Mouse (Mus musculus): ENCODE data around the gene Zpbp. TPM values are rescaled to one million over a fixed set of nuclear protein-coding genes. Genes with fewer than 3 reads are reported as not detected.

The Zpbp gene
- 1.2 TPM in 2 replicates for polyA plus RNA-seq (2015; fragmentation: Nextera tagmentation; extraction: Ambion mirVana)

GRCm38 (mm10) chr11:11461635-11462560 lies at the start of gene Zpbp, which contains the start of gene Spata48:
Gene Zpbp (minus strand): TSS chr11:11462408.
Gene Spata48 (plus strand): TSS chr11:11462094.
- no peaks in the 10 kb centered on the region for H3K36me3 ChIP-seq (replicated peaks)
- WGBS: 3% methylated on average over 63 of the region's 66 CpGs
- peak within 1 kb of the TSS; percentile 65 for H3K9ac ChIP-seq
- H3K4me2 ChIP-seq: peak within 1 kb of the TSS; percentile 69
- peak; percentile 97 for ATAC-seq (replicated peaks)
- peak within 1 kb of the TSS; percentile 68 for H3K4me3 ChIP-seq
- no peaks in the 10 kb centered on the region for H3K27me3 ChIP-seq (replicated peaks)
- peaks cover 5% of the 10 kb centered on the region; the same call in 1 of the 2 replicates for H3K4me1 ChIP-seq
- H3K27ac ChIP-seq: peak within 1 kb of the TSS; percentile 88
- H3K9me3 ChIP-seq: no peaks in the 10 kb centered on the region

- no peaks in the 10 kb centered on the region for H3K27me3 ChIP-seq (replicated peaks)
- H3K27ac ChIP-seq: no peak overlapping the region
- H3K9me3 ChIP-seq: no peaks in the 10 kb centered on the region
- no peak overlapping the region for H3K9ac ChIP-seq
- H3K4me3 ChIP-seq: no peak overlapping the region
- no peak overlapping the region for H3K4me2 ChIP-seq
- ATAC-seq (replicated peaks): no peak
- no peaks in the 10 kb centered on the region for H3K36me3 ChIP-seq (replicated peaks)
- 82% methylated on average over 2 of the region's 2 CpGs for WGBS
- no peaks in the 10 kb centered on the region for H3K4me1 ChIP-seq
Measured at GRCm38 (mm10) chr11:11509413-11509812, 47.2 kb upstream of the Zpbp start.

GRCm38 (mm10) chr11:11506187-11506586 lies 44.0 kb upstream of the Zpbp start:
- Histone ChIP-seq H3K4me1 (no peaks in the 10 kb centered on the region), H3K9me3 (no peaks in the 10 kb centered on the region), H3K4me2 (no peak overlapping the region), H3K27me3 (replicated peaks) (no peaks in the 10 kb centered on the region), H3K9ac (no peak overlapping the region), H3K4me3 (no peak overlapping the region), H3K27ac (no peak overlapping the region), H3K36me3 (replicated peaks) (no peaks in the 10 kb centered on the region)
- 80% methylated on average over 2 of the region's 2 CpGs for WGBS
- ATAC-seq (replicated peaks): no peak

- Histone ChIP-seq H3K4me3 (no peak overlapping the region), H3K36me3 (replicated peaks) (no peaks in the 10 kb centered on the region), H3K27me3 (replicated peaks) (no peaks in the 10 kb centered on the region), H3K4me2 (no peak overlapping the region), H3K9me3 (no peaks in the 10 kb centered on the region), H3K4me1 (no peaks in the 10 kb centered on the region), H3K27ac (no peak overlapping the region), H3K9ac (no peak overlapping the region)
- 18% methylated on average over 10 of the region's 10 CpGs for WGBS
- ATAC-seq (replicated peaks): no peak
Measured at GRCm38 (mm10) chr11:11499944-11500343, 37.7 kb upstream of the Zpbp start.

- Histone ChIP-seq H3K9ac (no peak overlapping the region), H3K4me2 (no peak overlapping the region), H3K27ac (no peak overlapping the region), H3K4me1 (no peaks in the 10 kb centered on the region), H3K36me3 (replicated peaks) (no peaks in the 10 kb centered on the region), H3K9me3 (no peaks in the 10 kb centered on the region), H3K4me3 (no peak overlapping the region), H3K27me3 (replicated peaks) (no peaks in the 10 kb centered on the region)
- 95% methylated on average over 2 of the region's 2 CpGs for WGBS
- ATAC-seq (replicated peaks): no peak
Measured at GRCm38 (mm10) chr11:11495697-11496096, 33.5 kb upstream of the Zpbp start.

- Histone ChIP-seq H3K27ac (no peak overlapping the region), H3K9ac (no peak overlapping the region), H3K9me3 (no peaks in the 10 kb centered on the region), H3K4me2 (no peak overlapping the region), H3K4me3 (no peak overlapping the region), H3K4me1 (no peaks in the 10 kb centered on the region), H3K36me3 (replicated peaks) (no peaks in the 10 kb centered on the region), H3K27me3 (replicated peaks) (no peaks in the 10 kb centered on the region)
- 61% methylated on average over 5 of the region's 5 CpGs for WGBS
- no peak for ATAC-seq (replicated peaks)
Measured at GRCm38 (mm10) chr11:11492044-11492443, 29.8 kb upstream of the Zpbp start.

- no peak overlapping the region for H3K4me2 ChIP-seq
- no peaks in the 10 kb centered on the region for H3K27me3 ChIP-seq (replicated peaks)
- H3K4me1 ChIP-seq: no peaks in the 10 kb centered on the region
- H3K9me3 ChIP-seq: no peaks in the 10 kb centered on the region
- no peak overlapping the region for H3K4me3 ChIP-seq
- H3K36me3 ChIP-seq (replicated peaks): no peaks in the 10 kb centered on the region
- H3K9ac ChIP-seq: no peak overlapping the region
- no peak overlapping the region for H3K27ac ChIP-seq
- WGBS: 58% methylated on average over 8 of the region's 8 CpGs
- ATAC-seq (replicated peaks): no peak
Measured at GRCm38 (mm10) chr11:11484378-11484777, 22.2 kb upstream of the Zpbp start.

GRCm38 (mm10) chr11:11468924-11469323 lies 6.7 kb upstream of the Zpbp start:
- Histone ChIP-seq H3K4me1 (no peaks in the 10 kb centered on the region), H3K36me3 (replicated peaks) (no peaks in the 10 kb centered on the region), H3K4me3 (no peak overlapping the region), H3K9me3 (no peaks in the 10 kb centered on the region), H3K4me2 (no peak overlapping the region), H3K27me3 (replicated peaks) (no peaks in the 10 kb centered on the region), H3K9ac (no peak overlapping the region), H3K27ac (no peak overlapping the region)
- no peak for ATAC-seq (replicated peaks)

- H3K9me3 ChIP-seq: no peaks in the 10 kb centered on the region
- H3K4me3 ChIP-seq: peak overlapping the region; percentile 68
- WGBS: 82% methylated on average over 5 of the region's 5 CpGs
- no peaks in the 10 kb centered on the region for H3K36me3 ChIP-seq (replicated peaks)
- H3K4me1 ChIP-seq: peaks cover 5% of the 10 kb centered on the region; the same call in 1 of the 2 replicates
- H3K4me2 ChIP-seq: peak overlapping the region; percentile 69
- ATAC-seq (replicated peaks): no peak
- H3K9ac ChIP-seq: peak overlapping the region; percentile 65
- H3K27ac ChIP-seq: peak overlapping the region; percentile 88
- H3K27me3 ChIP-seq (replicated peaks): no peaks in the 10 kb centered on the region
Measured at GRCm38 (mm10) chr11:11462561-11462890, 318 bp upstream of the Zpbp start.

- Histone ChIP-seq H3K27me3 (replicated peaks) (no peaks in the 10 kb centered on the region), H3K27ac (no peak overlapping the region), H3K4me1 (no peaks in the 10 kb centered on the region), H3K9me3 (no peaks in the 10 kb centered on the region), H3K9ac (no peak overlapping the region), H3K4me2 (no peak overlapping the region), H3K4me3 (no peak overlapping the region), H3K36me3 (replicated peaks) (no peaks in the 10 kb centered on the region)
- 29% methylated on average over 2 of the region's 2 CpGs for WGBS
- ATAC-seq (replicated peaks): no peak
Measured at GRCm38 (mm10) chr11:11455037-11455436, 7.2 kb downstream of the Zpbp start.

- H3K27ac ChIP-seq: no peak overlapping the region
- H3K9me3 ChIP-seq: no peaks in the 10 kb centered on the region
- no peak overlapping the region for H3K4me2 ChIP-seq
- 85% methylated on average over 2 of the region's 2 CpGs for WGBS
- H3K27me3 ChIP-seq (replicated peaks): no peaks in the 10 kb centered on the region
- H3K9ac ChIP-seq: no peak overlapping the region
- no peak overlapping the region for H3K4me3 ChIP-seq
- no peaks in the 10 kb centered on the region for H3K4me1 ChIP-seq
- no peak for ATAC-seq (replicated peaks)
- no peaks in the 10 kb centered on the region for H3K36me3 ChIP-seq (replicated peaks)
Measured at GRCm38 (mm10) chr11:11417356-11417755, 44.9 kb downstream of the Zpbp start.

GRCm38 (mm10) chr11:11414188-11414587 lies 48.0 kb downstream of the Zpbp start:
- no peaks in the 10 kb centered on the region for H3K27me3 ChIP-seq (replicated peaks)
- no peak for ATAC-seq (replicated peaks)
- no peak overlapping the region for H3K4me3 ChIP-seq
- H3K4me2 ChIP-seq: no peak overlapping the region
- H3K4me1 ChIP-seq: no peaks in the 10 kb centered on the region
- no peak overlapping the region for H3K27ac ChIP-seq
- H3K36me3 ChIP-seq (replicated peaks): no peaks in the 10 kb centered on the region
- WGBS: 92% methylated on average over 5 of the region's 5 CpGs
- no peak overlapping the region for H3K9ac ChIP-seq
- no peaks in the 10 kb centered on the region for H3K9me3 ChIP-seq

- Histone ChIP-seq H3K9me3 (no peaks in the 10 kb centered on the region; the same call in 1 of the 2 replicates), H3K27ac (no peak overlapping the region), H3K4me1 (no peaks in the 10 kb centered on the region), H3K4me2 (no peak overlapping the region), H3K27me3 (replicated peaks) (no peaks in the 10 kb centered on the region), H3K9ac (no peak overlapping the region), H3K4me3 (no peak overlapping the region), H3K36me3 (replicated peaks) (no peaks in the 10 kb centered on the region)
- ATAC-seq (replicated peaks): no peak
- WGBS: 86% methylated on average over 5 of the region's 5 CpGs
Measured at GRCm38 (mm10) chr11:11394686-11395085, 67.5 kb downstream of the Zpbp start.

All from midbrain, embryonic 15.5 days (tissue).